Mouse (Mus musculus): ENCODE results near the gene Psg26.
"Not testable (repeated sequence)": the region's sequence is repeated elsewhere in the genome, so short reads cannot be mapped to it uniquely, and the experiment has no call there.

The Psg26 gene

DNA sequence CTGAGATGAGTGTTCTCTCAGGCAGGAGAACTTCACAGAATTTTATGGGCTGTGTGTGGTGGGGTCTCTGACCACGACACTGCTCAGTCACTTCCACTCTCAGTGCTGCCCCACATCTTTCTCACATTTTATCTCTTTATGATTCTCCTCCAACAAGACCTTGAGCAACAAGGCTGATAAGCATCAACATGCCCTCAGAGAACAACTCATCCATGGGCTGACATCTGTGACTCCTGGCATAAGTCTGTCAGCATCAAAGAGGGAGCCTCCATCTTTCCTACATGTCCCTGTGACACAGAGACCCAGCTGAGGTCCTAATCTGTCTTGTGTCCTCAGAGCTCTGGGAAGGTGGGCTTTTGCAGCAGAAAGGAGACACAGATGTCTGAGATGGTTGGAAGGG, at the start of gene Psg26:
Gene Psg26 (minus strand): TSS at position 101 of the 400 bp plus-strand sequence.
- H3K36me3 ChIP-seq (ENCODE audit: insufficient read depth, low read length): no peaks in the 10 kb centered on the region
- no peaks in the 10 kb centered on the region for H3K4me1 ChIP-seq (replicated peaks; ENCODE audit: low read depth, low read length)
- no peak within 1 kb of the TSS for H3K4me3 ChIP-seq (replicated peaks; ENCODE audit: low read length)
- H3K9me3 ChIP-seq (ENCODE audit: low read length): no peaks in the 10 kb centered on the region
- TF ChIP-seq POU5F1 (IDR thresholded peaks at IDR 0.05; ENCODE audit: borderline replicate concordance, low read length): no peak
- TF ChIP-seq NANOG (IDR thresholded peaks at IDR 0.05; ENCODE audit: borderline replicate concordance, low read length): no peak
- TF ChIP-seq CTCF (conservative IDR thresholded peaks at IDR 0.05; ENCODE audit: low read length): no peak
- H3K27me3 ChIP-seq (ENCODE audit: insufficient read depth, low read length): no peaks in the 10 kb centered on the region

DNA sequence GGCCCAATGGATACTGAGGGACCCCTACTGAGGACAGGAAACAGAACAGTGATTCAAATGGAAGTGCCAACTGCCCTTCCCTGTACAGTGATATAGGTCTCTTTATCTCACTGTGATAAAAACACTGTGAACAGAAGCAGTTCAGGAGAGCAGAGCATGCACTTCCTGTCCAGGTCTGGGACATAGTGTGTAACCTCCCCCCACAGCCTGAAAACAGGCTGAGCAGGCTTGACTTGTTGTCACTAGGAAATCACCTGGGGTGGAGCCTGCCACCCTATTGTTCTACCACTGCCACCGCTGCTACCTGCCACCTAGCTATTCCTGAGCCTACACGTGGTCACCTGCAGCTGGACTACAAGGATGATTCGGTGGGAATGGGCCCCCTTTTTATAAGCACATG, 49.4 kb upstream of the Psg26 start:
- peaks cover 3% of the 10 kb centered on the region for H3K4me1 ChIP-seq (replicated peaks; ENCODE audit: low read depth, low read length)
- H3K4me3 ChIP-seq (replicated peaks; ENCODE audit: low read length): no peak overlapping the region
- no peaks in the 10 kb centered on the region for H3K36me3 ChIP-seq (ENCODE audit: insufficient read depth, low read length)
- no peaks in the 10 kb centered on the region for H3K27me3 ChIP-seq (ENCODE audit: insufficient read depth, low read length)
- peaks cover 44% of the 10 kb centered on the region for H3K9me3 ChIP-seq (ENCODE audit: low read length)
- TF ChIP-seq CTCF (conservative IDR thresholded peaks at IDR 0.05; ENCODE audit: low read length): no peak
- TF ChIP-seq NANOG (IDR thresholded peaks at IDR 0.05; ENCODE audit: borderline replicate concordance, low read length): no peak
- no peak for TF ChIP-seq POU5F1 (IDR thresholded peaks at IDR 0.05; ENCODE audit: borderline replicate concordance, low read length)

DNA sequence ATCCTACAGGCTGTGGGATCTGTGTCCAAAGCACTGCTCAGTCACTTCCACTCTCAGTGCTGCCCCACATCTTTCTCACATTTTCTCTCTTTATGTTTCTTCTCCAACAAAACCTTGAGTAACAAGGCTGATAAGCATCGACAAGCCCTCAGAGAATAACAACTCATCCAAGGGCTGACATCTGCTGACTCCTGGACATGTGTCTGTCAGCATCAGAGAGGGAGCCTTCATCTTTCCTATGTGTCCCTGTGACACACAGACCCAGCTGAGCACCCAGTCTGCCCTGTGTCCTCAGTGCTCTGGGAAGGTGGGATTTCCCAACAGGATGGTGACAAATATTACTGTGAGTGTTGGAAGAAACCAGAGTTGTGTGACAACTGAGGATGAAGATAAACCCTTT, 48.2 kb upstream of the Psg26 start, which contains the start of gene Psg25:
Gene Psg25 (minus strand): TSS at position 101 of the 400 bp plus-strand sequence.
- no peaks in the 10 kb centered on the region for H3K27me3 ChIP-seq (ENCODE audit: insufficient read depth, low read length)
- H3K9me3 ChIP-seq (ENCODE audit: low read length): peaks cover 37% of the 10 kb centered on the region
- TF ChIP-seq CTCF (conservative IDR thresholded peaks at IDR 0.05; ENCODE audit: low read length): no peak
- no peak for TF ChIP-seq POU5F1 (IDR thresholded peaks at IDR 0.05; ENCODE audit: borderline replicate concordance, low read length)
- TF ChIP-seq NANOG (IDR thresholded peaks at IDR 0.05; ENCODE audit: borderline replicate concordance, low read length): no peak
- H3K36me3 ChIP-seq (ENCODE audit: insufficient read depth, low read length): no peaks in the 10 kb centered on the region
- H3K4me3 ChIP-seq (replicated peaks; ENCODE audit: low read length): no peak within 1 kb of the TSS
- H3K4me1 ChIP-seq (replicated peaks; ENCODE audit: low read depth, low read length): peaks cover 3% of the 10 kb centered on the region

DNA sequence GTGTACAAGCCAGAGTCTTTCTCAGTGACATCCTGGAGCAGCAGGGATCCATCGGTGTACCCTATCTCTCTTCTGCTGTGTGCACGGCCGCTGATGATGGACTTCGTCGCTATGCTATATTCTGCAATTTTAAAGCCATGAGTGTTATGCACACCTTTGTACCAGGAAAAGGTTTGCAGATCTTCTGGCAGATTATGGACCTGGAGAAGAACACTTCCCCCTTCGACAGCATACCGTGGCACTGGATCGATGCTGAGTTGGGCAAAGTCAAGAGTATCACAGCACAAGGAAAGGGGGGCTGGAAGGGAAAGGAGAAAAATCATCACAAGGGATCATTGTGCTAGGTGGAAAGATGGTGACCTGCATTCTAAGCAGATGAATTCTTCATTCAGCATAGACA, 40.7 kb upstream of the Psg26 start:
- no peak overlapping the region for H3K4me3 ChIP-seq (replicated peaks; ENCODE audit: low read length)
- TF ChIP-seq POU5F1 (IDR thresholded peaks at IDR 0.05; ENCODE audit: borderline replicate concordance, low read length) (no peak), CTCF (conservative IDR thresholded peaks at IDR 0.05; ENCODE audit: low read length) (no peak), NANOG (IDR thresholded peaks at IDR 0.05; ENCODE audit: borderline replicate concordance, low read length) (no peak)
- no peaks in the 10 kb centered on the region for H3K27me3 ChIP-seq (ENCODE audit: insufficient read depth, low read length)
- H3K36me3 ChIP-seq (ENCODE audit: insufficient read depth, low read length): no peaks in the 10 kb centered on the region
- H3K9me3 ChIP-seq (ENCODE audit: low read length): peaks cover 12% of the 10 kb centered on the region; the same call in 1 of the 2 replicates
- H3K4me1 ChIP-seq (replicated peaks; ENCODE audit: low read depth, low read length): no peaks in the 10 kb centered on the region

DNA sequence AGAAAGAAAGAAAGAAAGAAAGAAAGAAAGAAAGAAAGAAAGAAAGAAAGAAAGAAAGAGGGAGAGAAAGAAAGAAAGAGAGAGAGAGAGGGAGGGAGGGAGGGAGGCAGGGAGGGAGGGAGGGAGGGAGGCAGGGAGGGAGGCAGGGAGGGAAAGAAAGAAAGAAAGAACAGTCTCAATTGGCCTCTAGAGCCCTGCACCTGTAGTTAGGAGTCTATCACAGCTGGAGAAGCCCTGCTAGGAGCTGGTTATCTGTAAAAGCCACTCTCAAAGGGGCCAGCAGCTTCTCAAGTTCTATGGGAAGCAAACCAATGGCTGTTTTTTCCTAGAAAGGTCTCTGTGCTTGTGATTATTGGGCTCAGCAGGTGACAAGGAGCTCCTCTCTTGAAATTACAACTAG, 28.9 kb upstream of the Psg26 start:
- H3K4me1 ChIP-seq (replicated peaks; ENCODE audit: low read depth, low read length); H3K36me3 ChIP-seq (ENCODE audit: insufficient read depth, low read length); H3K4me3 ChIP-seq (replicated peaks; ENCODE audit: low read length); H3K27me3 ChIP-seq (ENCODE audit: insufficient read depth, low read length): not testable (repeated sequence)
- H3K9me3 ChIP-seq (ENCODE audit: low read length): peaks cover 35% of the 10 kb centered on the region

DNA sequence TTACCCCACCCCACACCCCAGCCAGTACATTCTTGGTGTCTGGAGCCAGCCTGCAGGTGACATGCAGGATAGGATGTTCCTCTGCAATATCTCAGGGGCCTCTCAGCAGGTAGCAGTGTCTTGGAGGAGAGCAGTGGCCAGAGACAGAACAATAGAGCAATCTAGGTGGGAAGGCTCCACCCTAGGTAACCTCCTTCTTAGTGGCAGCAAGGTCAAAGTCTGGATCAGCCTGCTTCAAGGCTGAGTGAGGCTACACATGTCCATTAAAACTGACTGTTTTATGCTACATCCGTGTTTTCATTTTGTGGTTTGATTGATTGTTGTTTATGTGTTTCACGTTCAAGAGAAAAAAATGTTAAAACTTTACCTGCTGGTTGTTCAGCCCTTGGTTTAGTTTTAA, 28.4 kb upstream of the Psg26 start:
- H3K9me3 ChIP-seq (ENCODE audit: low read length): peaks cover 35% of the 10 kb centered on the region
- not testable (repeated sequence) for H3K4me1 ChIP-seq (replicated peaks; ENCODE audit: low read depth, low read length); H3K36me3 ChIP-seq (ENCODE audit: insufficient read depth, low read length); H3K4me3 ChIP-seq (replicated peaks; ENCODE audit: low read length); H3K27me3 ChIP-seq (ENCODE audit: insufficient read depth, low read length)

GRCm38 (mm10) chr7:18511479-18511878, 27.5 kb upstream of the Psg26 start:
- H3K27me3 ChIP-seq (ENCODE audit: insufficient read depth, low read length): no peaks in the 10 kb centered on the region
- H3K36me3 ChIP-seq (ENCODE audit: insufficient read depth, low read length): no peaks in the 10 kb centered on the region
- TF ChIP-seq POU5F1 (IDR thresholded peaks at IDR 0.05; ENCODE audit: borderline replicate concordance, low read length): no peak
- no peaks in the 10 kb centered on the region for H3K4me1 ChIP-seq (replicated peaks; ENCODE audit: low read depth, low read length)
- H3K4me3 ChIP-seq (replicated peaks; ENCODE audit: low read length): no peak overlapping the region
- H3K9me3 ChIP-seq (ENCODE audit: low read length): peaks cover 44% of the 10 kb centered on the region

DNA sequence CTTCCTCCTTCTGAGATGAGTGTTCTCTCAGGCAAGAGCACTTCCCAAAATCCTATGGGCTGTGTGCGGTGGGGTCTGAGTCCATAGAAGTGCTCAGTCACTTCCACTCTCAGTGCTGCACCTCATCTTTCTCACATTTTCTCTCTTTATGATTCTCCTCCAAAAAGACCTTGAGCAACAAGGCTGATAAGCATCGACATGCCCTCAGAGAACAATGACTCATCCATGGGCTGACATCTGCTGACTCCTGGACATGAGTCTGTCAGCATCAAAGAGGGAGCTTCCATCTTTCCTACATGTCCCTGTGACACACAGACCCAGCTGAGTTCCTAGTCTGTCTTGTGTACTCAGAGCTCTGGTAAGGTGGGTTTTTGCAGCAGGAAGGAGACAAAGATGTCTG, 52.0 kb downstream of the Psg26 start, which contains the start of gene Psg28:
Gene Psg28 (minus strand): TSS at position 101 of the 400 bp plus-strand sequence.
- H3K4me3 ChIP-seq (replicated peaks; ENCODE audit: low read length); H3K36me3 ChIP-seq (ENCODE audit: insufficient read depth, low read length); H3K9me3 ChIP-seq (ENCODE audit: low read length); H3K27me3 ChIP-seq (ENCODE audit: insufficient read depth, low read length); H3K4me1 ChIP-seq (replicated peaks; ENCODE audit: low read depth, low read length): not testable (repeated sequence)

Data from E14TG2a.4 (cell line).